Mouse (Mus musculus) erythroblast, embryonic 14.5 days (primary cell): ENCODE results near the gene Tmem107.

ENCODE experiments used
- GATA1 ChIP-seq: IDR thresholded peaks from 2 replicates; pipeline ENCODE4 v1.6.1; 2012; ENCODE audit warnings: low read length, inconsistent platforms, mixed read lengths
- TAL1 ChIP-seq: IDR thresholded peaks from 3 replicates; pipeline ENCODE4 v1.6.1; 2012; ENCODE audit warnings: low read length, inconsistent platforms, mixed read lengths

- TF ChIP-seq GATA1 (no peak), TAL1 (no peak)
Measured at GRCm38 (mm10) chr11:69114018-69114417, 43.4 kb downstream of the Tmem107 start.
